Mouse (Mus musculus): ENCODE data around the gene Cntd1.

Gene Cntd1

DNA sequence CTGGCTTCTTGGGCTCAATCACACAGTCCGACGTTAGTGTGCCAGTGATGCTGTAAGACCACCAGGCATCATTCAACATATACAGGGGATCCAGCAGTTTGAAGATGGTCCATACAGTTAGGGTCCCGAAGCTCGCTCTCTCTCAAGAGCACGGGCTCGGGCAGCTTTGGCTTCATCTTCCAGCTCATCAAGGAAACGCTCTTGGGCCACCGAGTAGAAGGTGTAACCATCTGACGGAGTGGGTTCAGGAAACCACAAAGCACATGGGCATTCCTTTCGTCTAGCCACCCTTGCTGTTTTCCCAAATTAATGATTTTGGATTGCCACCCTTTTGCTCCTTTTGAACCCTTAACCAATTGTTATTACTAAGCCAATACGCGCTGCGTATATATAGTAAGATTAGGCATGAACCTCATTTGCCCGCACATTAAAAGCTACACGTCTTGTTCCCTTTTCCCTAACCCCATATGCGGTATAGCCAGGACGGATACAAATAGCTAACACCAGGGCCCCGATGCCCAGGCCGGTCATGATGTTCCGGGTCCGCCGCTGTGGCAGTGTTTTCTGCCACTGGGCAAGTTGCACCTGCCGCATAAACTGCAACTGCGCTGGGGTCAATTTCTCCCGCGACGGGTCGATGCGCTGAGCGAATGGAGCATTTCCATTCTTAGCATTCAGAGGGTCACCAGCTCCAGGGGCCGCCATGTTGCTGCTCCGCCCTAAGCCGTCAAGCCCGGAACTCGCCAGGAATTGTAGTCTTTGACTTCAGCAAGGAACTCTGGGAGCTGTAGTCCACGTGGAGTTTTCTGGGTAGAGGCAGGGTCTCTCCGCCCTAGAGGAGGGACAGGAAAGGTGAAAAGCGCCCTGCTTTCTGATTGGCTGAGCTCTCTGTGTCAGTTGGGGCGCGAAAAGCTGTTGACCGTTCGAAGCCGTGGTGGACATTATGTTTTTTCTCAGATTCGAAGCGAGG lies at the start of gene Cntd1, which contains the start of gene Coa3:
Cntd1 (plus strand) TSS at position 790 of the 970 bp plus-strand sequence.
Coa3 (minus strand) TSS at position 892 of the 970 bp plus-strand sequence.
- DNase-seq (ENCODE audit: extremely low spot score) = peak; percentile 88

GRCm38 (mm10) chr11:101229361-101229900 lies 49.4 kb upstream of the Cntd1 start:
- DNase-seq (ENCODE audit: extremely low spot score) = no peak

DNA sequence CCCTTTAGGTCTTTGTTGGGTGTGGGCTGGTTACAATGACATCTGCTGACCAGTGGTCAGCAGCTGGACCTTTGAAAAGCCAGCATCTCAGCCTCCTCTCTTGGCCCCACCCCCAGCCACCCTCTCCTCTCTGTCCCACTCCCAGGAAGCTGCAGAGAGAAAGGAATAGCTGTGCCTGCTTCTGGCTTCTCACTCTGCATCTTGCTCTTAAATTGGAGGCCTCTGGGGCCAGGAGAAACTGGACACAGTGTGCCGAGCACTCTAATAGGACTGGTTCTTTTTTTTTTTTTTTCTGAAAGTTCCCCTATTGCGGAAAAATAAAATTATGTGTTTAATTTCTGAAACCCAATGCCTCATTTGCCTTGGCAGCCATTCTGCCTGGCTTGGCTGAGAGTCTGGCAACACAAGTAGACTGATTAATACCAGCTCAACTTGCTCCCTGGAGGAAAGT lies 48.7 kb upstream of the Cntd1 start:
- DNase-seq (ENCODE audit: extremely low spot score) = peak; percentile 24

GRCm38 (mm10) chr11:101230526-101230925 lies 48.3 kb upstream of the Cntd1 start:
- no peak for DNase-seq (ENCODE audit: extremely low spot score)

GRCm38 (mm10) chr11:101230991-101231871 lies 47.6 kb upstream of the Cntd1 start:
- DNase-seq (ENCODE audit: extremely low spot score) = peak; percentile 67

DNA sequence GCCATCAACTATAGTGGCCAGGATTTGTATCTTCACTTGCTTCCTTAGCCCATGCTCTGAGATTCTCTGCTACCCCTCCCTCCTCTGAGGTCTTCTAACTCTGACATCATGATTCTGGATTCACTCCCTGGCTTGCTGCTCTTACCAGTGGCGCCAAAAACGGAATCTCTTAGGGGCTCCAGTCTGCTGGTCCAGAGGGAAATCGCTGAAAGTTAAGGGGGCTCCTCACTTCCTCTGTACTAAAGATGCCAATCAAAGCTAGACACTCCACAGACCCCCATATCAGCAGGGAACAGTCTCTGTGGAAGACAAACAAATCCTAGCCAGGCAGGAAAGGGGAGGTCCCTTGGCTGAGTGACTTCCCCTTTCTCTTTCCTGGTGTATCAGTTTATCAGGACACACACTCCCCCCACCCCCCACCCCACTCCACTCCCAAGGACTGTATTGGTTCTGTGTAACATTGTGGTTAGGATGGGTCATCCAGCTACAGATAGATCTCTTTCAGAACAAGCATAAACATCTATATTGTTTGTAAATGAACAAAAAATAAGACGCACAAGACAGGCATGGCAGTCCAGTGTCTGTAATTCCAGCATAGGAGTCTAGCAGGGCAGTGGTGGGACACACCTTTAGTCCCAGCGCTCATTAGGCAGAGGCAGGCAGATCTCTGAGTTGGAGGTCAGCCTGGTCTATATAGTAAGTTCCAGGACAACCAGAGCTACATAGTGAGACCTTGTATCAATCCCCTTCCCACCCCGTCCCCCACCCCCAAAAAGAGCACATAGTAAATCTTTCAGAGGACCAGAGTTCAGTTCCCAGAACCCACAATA lies 46.6 kb upstream of the Cntd1 start:
- peak; percentile 40 for DNase-seq (ENCODE audit: extremely low spot score)

DNA sequence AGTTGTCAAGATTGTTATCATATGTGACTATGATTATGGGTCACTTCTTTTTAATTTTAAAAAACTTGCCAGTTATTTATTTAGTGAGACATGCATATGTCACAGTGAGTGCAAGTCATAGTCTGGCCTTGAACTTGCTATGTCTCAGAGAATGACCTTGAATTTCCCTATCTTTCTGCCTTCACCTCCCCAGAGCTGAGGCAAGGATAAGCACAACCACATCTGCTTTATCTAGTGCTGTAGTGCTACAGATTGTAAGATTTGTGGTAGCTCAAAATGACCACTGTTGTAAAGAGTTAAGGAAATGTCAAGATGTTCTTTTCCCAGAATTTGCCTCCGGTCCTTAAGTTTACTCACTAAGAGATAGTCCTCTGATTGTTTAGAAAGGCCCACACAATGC lies 45.6 kb upstream of the Cntd1 start:
- DNase-seq (ENCODE audit: extremely low spot score) = no peak

DNA sequence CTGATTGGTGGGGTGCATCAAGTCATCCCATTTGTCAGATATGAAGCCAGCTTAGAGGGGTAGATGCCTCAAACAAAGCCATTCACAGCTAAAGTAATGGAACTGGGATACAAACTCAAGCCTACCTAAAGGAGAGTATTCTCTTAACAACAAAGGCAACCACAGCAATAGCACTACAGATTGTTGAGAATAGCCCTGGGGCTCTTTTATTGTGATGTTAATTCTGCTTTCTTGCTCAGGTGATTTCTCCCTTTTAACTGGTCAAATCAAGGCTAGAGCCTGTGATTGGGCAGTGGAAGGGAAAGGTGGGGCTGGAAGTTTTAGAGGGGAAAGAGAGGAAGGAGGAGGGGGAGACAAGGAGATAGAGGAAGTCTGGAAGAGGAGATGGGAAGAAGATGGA lies 44.7 kb upstream of the Cntd1 start:
- no peak for DNase-seq (ENCODE audit: extremely low spot score)

GRCm38 (mm10) chr11:101235429-101235828 lies 43.4 kb upstream of the Cntd1 start:
- no peak for DNase-seq (ENCODE audit: extremely low spot score)

GRCm38 (mm10) chr11:101236782-101237181 lies 42.0 kb upstream of the Cntd1 start:
- DNase-seq (ENCODE audit: extremely low spot score) = no peak

DNA sequence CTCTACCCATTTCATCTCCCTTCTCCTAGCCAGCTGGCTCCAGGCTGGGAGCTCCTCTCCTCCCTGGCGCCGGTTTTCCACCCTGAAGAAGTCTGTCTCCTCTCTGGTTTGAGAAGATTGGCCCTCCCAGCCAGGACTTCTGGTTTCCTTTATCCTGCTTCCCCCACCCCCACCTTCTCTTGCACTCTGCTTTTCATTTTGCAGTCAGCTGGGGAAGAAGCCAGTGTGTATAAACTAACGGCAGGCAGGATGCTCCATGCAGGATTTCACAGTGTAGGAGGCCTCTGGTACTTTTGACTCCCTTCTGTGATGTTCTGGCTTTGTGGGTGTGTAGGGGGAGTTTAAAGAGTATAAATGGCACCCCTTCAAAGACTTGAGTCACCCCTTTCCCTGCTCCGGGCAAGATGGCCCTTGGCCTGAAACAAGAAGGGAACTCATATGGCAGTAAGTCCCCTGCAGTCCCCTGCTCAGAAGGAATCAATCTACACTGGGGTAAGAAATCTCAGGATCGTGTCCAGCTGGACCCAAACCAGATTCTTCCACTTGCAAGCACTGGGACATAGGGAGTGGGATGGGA lies 40.7 kb upstream of the Cntd1 start:
- DNase-seq (ENCODE audit: extremely low spot score) = no peak

- DNase-seq (ENCODE audit: extremely low spot score) = peak; percentile 57
These were observed 33.7 kb upstream of the Cntd1 start for GRCm38 (mm10) chr11:101245071-101245470.

DNA sequence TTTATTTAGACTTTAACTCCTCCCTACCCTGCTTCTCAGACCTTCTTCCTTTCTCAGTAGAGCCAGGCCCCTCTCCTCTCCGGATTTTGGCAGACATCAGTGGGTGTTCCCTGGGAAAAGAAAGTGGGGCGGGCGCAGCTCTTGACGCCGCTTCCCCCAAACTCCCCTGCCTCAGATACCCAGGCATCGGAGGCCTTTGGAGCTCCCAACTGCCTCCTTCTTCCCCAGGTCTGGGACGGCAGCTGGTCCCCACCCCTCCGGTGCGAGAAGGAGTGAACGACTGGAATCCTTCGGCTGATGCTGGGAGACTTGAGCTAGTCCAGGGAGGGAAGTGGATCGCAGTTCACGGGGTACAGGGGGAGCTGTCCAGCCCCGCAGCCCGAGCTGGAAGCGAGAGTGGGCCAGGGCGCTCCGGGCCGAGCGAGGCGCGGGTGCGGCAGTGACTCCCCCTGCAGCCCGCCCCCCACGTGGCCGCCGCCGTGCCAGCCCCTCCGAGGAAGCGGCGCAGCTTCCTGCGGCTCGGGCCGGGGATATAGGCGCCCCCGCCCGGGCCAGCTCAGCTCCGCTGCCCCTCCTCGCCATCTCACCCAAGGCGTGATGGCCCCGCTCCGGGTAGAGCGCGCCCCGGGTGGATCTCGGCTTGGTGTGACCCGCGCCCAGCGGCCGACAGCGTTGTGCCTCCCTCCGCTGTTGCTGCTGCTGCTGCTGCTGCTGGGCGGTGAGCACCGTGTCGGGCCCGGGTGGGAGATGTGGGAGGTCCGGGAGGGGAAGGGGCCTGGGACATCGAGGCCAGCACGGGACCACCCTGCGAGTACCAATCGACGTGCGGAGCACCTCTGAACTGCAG lies 32.7 kb upstream of the Cntd1 start, which contains the start of gene Ramp2:
Ramp2 (plus strand) TSS at position 174 of the 847 bp plus-strand sequence.
- peak; percentile 65 for DNase-seq (ENCODE audit: extremely low spot score)

GRCm38 (mm10) chr11:101246702-101247012 lies 32.2 kb upstream of the Cntd1 start:
- DNase-seq (ENCODE audit: extremely low spot score) = no peak

DNA sequence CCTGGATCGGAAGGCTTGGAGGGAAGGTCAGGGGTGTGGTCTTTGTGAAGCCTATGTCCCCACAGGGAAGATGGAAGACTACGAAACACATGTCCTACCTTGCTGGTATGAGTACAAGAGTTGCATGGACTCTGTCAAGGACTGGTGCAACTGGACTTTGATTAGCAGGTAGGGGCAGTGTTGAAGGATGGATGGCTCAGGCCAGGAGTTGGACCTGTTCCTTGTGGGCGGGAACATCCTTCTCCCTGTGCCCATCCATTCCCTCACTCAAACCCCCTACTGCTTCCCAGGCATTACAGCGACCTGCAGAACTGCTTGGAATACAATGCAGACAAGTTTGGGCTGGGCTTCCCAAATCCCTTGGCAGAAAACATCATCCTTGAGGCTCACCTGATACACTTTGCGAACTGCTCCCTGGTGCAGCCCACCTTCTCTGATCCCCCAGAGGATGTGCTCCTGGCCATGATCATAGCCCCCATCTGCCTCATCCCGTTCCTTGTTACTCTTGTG lies 31.2 kb upstream of the Cntd1 start:
- no peak for DNase-seq (ENCODE audit: extremely low spot score)

- DNase-seq (ENCODE audit: extremely low spot score) = peak; percentile 62
These were observed 30.4 kb upstream of the Cntd1 start for GRCm38 (mm10) chr11:101248258-101248994.

GRCm38 (mm10) chr11:101251031-101251430 lies 27.8 kb upstream of the Cntd1 start:
- DNase-seq (ENCODE audit: extremely low spot score) = no peak

DNA sequence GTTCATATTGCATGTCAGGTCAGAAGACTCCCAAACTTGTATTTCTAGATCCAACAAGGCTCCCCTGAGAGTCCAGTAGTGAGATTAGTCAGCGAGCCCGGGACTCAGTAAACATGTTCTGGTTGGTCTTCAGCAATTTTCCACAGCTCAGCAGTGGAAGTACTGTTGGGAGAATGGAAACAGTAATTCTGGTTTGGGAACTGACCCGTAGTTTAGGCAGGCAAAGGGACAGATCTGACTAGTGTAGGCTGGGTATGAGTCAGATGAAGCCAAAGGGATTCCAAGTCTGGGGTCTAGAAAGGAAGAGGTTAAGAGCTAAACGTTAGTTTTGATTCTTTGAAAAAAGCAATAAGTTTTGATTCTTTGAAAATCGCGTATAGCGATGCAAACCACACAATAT lies 25.9 kb upstream of the Cntd1 start:
- no peak for DNase-seq (ENCODE audit: extremely low spot score)
